Mouse (Mus musculus) liver, embryonic 11.5 days (tissue): ENCODE results near the gene C2cd2. TPM values are rescaled to one million over a fixed set of nuclear protein-coding genes. Genes with fewer than 3 reads are reported as not detected.

ENCODE experiments used
- microRNA-seq: library from miRNA; unstranded; fragments of <30 nt; microRNA quantifications from one replicate; pipeline ENCODE4, GENCODE M21; 2017; ENCODE audit warnings: borderline number of aligned reads
- polyA plus RNA-seq: library from polyadenylated mRNA; unstranded; fragments of >200 nt; fragmentation: Nextera tagmentation; extraction: Ambion mirVana; gene quantifications from 2 replicates; pipeline ENCODE4 v1.2.1, GENCODE M21; 2014

Gene C2cd2
- polyA plus RNA-seq, 1 experiment from 2014 or later, result 12.1 TPM

Small RNA genes within 50 kb of the gene (microRNA-seq; reads per million reads assigned to microRNA genes)
- gene Mir6964, result not detected

Other genes starting within 250 kb of the C2cd2 start
- gene Ripk4, start 198.8 kb downstream of the C2cd2 start, polyA plus RNA-seq, result 3.2 and 3.5 TPM in 2 replicates
- gene Prdm15, start 110.7 kb downstream of the C2cd2 start, polyA plus RNA-seq, result 8.2 and 8.3 TPM in 2 replicates
- 10.0 and 10.1 TPM in 2 replicates for gene Zbtb21, start within 50 bp of the C2cd2 start, polyA plus RNA-seq
- gene B230307C23Rik, start 34.7 kb upstream of the C2cd2 start, polyA plus RNA-seq, result 21.3 and 32.1 TPM in 2 replicates
- gene A630089N07Rik, start 119.9 kb upstream of the C2cd2 start, polyA plus RNA-seq, result 27.1 and 29.9 TPM in 2 replicates